Mouse (Mus musculus) T-cell, adult 2 months (primary cell): ENCODE results near the gene Zfp423.
"Not testable (repeated sequence)": the region's sequence is repeated elsewhere in the genome, so short reads cannot be mapped to it uniquely, and the experiment has no call there.

Experiments
- DNase-seq: peaks from one replicate; pipeline ENCODE4 v3.0.0; 2022; ENCODE audit warnings: low spot score

Gene Zfp423

GRCm38 (mm10) chr8:87895203-87896041, 64.0 kb downstream of the Zfp423 start:
- no peak for DNase-seq

- DNase-seq, result no peak
Observed at GRCm38 (mm10) chr8:87894287-87894686, 65.1 kb downstream of the Zfp423 start.

DNA sequence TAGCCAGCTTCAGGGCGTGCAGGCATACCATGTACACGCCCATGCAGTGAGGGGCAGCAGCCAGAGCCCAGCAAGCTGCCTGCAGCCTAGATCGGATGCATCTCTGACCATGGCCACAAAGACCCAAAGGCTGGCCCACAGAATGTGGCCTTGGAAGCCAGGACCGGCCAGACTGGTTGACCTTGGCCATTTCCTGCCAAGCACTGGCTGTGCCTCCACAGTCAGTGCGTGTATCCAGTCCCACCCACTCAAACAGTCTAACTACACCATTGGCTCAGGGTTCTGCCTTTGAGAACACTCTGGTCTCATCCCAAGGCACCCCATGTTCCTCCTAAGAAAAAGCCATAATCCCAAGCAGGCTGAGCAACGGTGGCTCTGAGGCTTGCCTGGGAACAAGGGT, 65.8 kb downstream of the Zfp423 start:
- no peak for DNase-seq

- DNase-seq, result no peak
Observed at GRCm38 (mm10) chr8:87892891-87893290, 66.5 kb downstream of the Zfp423 start.

GRCm38 (mm10) chr8:87891884-87892283, 67.5 kb downstream of the Zfp423 start:
- no peak for DNase-seq

- DNase-seq, result no peak
Observed at GRCm38 (mm10) chr8:87887956-87888355, 71.4 kb downstream of the Zfp423 start.

GRCm38 (mm10) chr8:87881088-87881487, 78.3 kb downstream of the Zfp423 start:
- DNase-seq, result no peak

GRCm38 (mm10) chr8:87875852-87876251, 83.5 kb downstream of the Zfp423 start:
- DNase-seq, result no peak

GRCm38 (mm10) chr8:87875452-87875851, 83.9 kb downstream of the Zfp423 start:
- no peak for DNase-seq

DNA sequence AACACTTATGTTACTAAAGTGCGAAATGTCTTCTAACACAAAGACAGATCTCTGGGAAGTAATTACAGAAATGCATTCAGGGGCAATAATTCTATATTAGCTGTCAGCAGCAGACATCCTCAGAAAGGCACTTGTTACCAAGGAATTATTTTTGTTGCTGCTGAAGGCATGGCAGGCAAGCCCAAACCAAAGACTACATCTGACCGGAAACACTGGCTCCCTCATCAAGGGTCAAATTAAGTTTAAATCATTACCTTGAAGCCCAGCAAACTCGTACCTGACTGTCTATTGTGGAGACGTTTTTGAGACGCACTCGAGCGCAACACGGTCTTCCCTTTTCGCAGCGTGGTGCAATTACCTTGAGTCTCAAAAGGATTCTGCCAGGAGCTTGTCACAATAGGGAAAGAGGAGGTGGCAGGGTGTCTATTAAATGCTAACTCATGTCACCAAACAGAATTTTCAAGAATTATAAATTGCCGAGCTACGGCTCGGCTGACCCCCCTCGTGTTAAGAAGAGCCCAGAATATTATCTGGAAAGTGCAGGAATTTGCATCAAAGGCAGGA, 86.3 kb downstream of the Zfp423 start:
- DNase-seq, result no peak

- no peak for DNase-seq
Observed at GRCm38 (mm10) chr8:87872356-87872930, 87.0 kb downstream of the Zfp423 start.

DNA sequence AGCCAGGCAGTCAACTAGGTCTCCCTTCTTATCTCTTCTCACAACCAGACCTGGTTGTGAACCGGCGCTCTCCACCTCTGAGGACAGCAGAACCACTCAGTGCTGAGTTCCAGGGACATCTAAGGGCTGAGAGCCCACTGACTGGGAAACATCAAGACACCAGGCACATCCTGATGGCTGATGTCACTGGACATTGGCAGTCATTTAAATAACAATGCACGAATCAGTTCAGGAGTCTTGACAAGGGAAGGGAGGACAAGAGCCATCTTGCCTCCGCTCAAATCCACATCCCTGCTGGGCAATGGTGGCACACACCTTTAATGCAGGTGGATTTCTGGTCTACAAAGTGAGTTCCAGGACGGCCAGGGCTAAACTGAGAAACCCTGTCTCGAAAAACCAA, 92.8 kb downstream of the Zfp423 start:
- DNase-seq, result no peak

GRCm38 (mm10) chr8:87864236-87864635, 95.2 kb downstream of the Zfp423 start:
- DNase-seq, result no peak

DNA sequence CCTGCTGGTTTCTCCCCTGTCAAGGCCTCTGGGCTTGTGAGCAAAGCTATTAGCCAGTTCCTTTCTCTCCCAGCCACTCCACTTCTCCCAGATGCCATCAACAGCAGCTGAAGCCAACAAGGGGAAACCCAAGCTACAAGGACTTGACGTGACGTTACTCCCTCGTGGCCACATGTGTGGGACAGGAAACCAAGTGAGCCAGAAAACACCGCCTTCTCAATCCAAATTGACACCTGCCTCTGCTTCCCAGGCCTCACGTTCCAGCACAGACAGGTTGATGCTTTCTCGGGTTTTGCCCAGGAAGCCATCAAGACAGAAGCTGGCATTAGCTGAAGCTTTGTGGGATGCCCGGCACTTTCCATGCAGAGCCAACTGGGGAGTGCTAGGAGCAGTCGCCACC, 96.3 kb downstream of the Zfp423 start:
- no peak for DNase-seq

DNA sequence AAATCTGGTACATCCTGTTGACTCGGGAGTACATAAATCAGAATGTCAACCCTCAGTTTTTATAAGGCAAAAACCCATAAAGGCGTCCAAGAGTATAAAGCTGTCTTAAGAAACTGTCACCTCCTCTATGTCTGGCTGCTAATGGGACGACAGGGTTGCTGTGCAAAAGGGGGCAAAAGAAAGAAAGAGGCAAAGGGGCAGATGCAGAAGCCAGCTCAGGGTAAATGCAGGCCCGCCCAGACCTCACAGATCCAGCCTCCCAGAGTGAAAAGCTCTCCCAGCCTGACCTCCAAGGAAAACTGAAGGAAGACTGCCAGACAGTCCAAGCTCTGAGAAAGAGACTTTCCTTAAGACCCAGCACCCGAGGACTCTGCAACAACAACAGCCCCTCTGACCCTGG, 97.7 kb downstream of the Zfp423 start:
- no peak for DNase-seq

- no peak for DNase-seq
Observed at GRCm38 (mm10) chr8:87860905-87861304, 98.5 kb downstream of the Zfp423 start.

- no peak for DNase-seq
Observed at GRCm38 (mm10) chr8:87851871-87852270, 107.5 kb downstream of the Zfp423 start.

DNA sequence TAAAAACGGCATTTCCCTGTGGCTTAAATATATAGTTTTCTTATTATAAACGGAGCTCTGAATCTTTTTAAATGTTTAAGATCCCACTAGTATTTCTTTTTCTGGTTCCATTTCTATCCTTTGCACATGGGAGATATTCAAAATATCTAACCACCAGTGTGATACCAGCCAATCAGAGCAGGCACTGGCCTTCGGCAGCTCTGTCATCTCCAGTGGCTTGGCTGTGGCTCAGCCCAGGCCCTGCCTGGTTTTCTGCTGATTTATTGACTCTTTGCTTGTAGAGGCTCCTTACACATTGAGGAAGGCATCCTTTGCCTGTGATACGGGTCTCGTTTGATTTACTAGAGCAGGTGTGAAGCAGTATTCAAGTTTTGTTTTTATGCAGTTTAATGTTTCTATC, 108.0 kb downstream of the Zfp423 start:
- DNase-seq, result no peak

DNA sequence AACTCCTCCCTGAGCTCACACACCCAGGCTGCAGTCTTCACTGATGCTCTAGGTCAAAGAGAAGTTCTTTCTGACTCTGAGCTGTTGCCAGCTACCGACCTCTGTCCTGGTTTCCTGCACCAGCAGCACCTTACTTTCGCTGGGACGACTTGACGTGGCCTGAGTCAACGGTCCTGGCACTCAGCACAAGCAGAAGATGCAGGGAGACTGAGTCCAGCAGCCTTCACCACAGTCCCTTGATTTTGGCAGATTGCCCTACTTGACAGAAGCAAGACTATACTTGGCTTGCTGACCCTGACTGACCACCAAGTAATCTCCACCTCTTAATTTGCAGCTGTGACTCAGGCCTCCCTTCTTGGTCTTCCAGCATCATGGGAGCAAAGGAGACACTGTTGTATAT, 110.6 kb downstream of the Zfp423 start:
- DNase-seq, result no peak

DNA sequence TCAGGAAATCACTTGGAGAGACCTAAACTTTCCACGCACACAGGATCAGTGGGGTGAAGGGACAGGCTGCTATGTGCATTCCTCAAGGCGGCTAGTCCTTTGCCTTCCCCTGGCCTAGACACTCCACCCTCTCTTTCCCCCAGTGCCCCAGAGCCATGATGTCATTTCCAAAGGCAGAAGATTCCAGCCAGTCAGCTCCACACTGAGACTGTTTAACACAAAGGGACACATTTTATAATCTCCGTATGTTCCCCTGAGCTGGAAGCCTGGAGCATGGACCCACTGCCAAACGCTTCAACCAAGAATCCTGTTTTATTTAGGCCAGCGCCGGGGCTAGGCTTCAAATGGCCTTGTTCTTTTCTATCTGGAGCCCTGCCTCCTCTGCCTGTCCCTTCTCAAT, 111.6 kb downstream of the Zfp423 start:
- no peak for DNase-seq

DNA sequence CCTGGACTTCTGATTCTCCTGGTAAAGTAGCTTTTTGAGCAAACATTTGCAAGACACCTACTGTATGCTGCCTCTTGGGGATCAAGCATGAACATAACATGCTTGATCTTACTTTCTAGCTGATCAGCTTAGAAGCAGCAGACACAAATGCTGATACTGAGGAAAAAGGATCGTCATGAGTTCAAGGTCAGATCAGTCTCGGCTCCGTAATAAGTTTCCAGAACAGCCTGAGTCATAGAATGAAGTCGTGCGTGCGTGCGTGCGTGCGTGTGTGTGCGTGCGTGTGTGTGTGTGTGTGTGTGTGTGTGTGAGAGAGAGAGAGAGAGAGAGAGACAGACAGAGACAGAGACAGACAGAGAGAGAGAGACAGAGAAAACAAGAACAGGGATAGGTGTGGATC, 117.3 kb downstream of the Zfp423 start:
- DNase-seq, result not testable (repeated sequence)

- DNase-seq, result no peak
Observed at GRCm38 (mm10) chr8:87837266-87837665, 122.1 kb downstream of the Zfp423 start.

DNA sequence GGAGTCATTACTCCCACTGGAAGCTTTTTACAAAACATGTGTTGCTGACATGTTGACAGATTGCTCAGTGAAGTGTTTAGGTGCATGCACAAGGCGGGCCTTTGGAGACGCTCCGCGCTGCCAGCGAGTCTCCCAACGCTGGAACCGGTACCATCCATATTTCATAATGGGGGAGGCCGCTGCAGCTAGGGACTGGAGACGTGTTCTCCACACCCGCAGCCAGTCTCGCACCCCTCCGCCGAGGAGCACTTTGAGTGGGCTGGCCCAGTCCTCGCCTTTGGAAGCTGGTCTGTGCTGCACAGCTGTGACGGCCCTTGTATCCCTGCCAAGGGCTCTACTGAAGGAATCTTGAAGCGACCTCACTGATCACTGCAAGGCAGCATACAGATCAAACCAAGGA, 122.5 kb downstream of the Zfp423 start:
- DNase-seq, result no peak

DNA sequence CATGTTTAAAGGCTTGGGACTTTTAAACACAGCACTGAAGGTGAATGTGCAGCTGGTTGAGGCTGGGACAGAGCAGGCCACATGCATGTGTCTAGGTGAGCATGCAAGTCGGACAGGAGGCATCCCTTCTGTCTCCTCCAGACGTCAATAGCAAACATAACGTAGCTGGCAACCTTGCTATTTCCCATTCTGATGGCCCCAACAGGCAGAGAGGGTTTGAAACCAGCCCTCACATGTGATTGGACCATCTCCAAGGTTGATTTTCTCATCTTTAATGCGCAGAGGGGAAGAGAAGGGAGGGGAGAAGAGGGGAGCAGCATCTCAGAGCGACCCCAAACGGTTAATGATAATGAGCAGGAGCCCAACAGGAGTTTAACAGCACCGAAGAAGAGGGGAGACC, 123.5 kb downstream of the Zfp423 start:
- DNase-seq, result no peak
